Mouse (Mus musculus) erythroblast, embryonic 14.5 days (primary cell): ENCODE measurements around the gene Clps. TPM values are rescaled to one million over a fixed set of nuclear protein-coding genes. Genes with fewer than 3 reads are reported as not detected.

ENCODE experiments used
- H3K27me3 ChIP-seq: 2 replicates; pipeline ENCODE4 v1.6.1; 2012; ENCODE audit warnings: inconsistent platforms; ENCODE audit not compliant: control insufficient read depth
- H3K36me3 ChIP-seq: 2 replicates; pipeline ENCODE4 v1.6.1; 2012; ENCODE audit warnings: mild to moderate bottlenecking, inconsistent platforms; ENCODE audit not compliant: control insufficient read depth
- H3K4me1 ChIP-seq: 2 replicates; pipeline ENCODE4 v1.6.1; 2012; ENCODE audit warnings: inconsistent platforms; ENCODE audit not compliant: control insufficient read depth
- H3K4me3 ChIP-seq: replicated peaks from 2 replicates; pipeline ENCODE3; 2012; ENCODE audit warnings: moderate library complexity, mild to moderate bottlenecking, inconsistent platforms
- H3K9me3 ChIP-seq: 2 replicates; pipeline ENCODE4 v1.6.1; 2012; ENCODE audit warnings: low read length, inconsistent platforms, mixed read lengths; ENCODE audit not compliant: control insufficient read depth
- GATA1 ChIP-seq: IDR thresholded peaks from 2 replicates; pipeline ENCODE4 v1.6.1; 2012; ENCODE audit warnings: low read length, inconsistent platforms, mixed read lengths
- TAL1 ChIP-seq: IDR thresholded peaks from 3 replicates; pipeline ENCODE4 v1.6.1; 2012; ENCODE audit warnings: low read length, inconsistent platforms, mixed read lengths
- polyA plus RNA-seq: library from polyadenylated mRNA; stranded (reverse); fragments of >175 nt; gene quantifications from 2 replicates; pipeline ENCODE4 v1.2.3, GENCODE M21; 2012

Clps gene
- polyA plus RNA-seq, 1 experiment: not detected

DNA sequence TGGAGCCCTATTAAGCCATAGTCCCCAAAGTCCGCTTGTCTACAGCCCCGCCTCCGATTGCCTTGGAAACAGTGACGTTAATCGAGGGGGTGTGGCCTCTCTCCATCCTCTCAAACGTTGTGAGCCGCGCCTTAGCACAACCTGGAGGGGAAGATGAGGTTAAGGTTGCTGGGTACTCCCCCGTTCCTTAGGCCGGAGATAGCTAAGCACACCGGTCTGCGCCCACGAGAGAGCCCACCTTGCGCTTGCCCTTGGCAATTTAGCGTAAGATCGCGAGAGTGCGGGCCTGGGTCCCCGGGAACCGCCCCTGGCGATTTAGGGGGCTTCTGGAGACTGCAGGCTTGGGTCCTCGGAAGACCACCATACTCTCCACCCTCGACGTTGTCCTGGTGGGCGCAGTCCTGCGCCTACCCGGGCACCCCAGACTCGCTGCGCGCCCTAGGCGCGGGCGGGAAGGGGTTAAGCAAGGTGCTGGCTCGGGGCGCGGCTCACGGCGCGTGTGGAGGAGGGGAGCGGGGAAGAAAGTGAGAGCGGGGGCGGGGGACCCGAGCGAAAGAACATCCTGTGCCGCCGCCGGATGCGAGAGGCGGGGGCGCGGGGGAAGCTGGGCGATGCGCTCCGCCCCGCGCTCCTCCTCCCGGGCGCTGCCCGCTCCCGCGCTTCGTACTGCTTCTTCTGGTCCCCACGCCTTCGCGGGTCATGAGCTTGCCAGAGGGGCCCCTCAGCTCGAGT, 37.8 kb downstream of the Clps start:
- Histone ChIP-seq H3K36me3 (no peaks in the 10 kb centered on the region), H3K27me3 (peaks cover 54% of the 10 kb centered on the region), H3K4me3 (peak overlapping the region; percentile 40), H3K9me3 (no peaks in the 10 kb centered on the region), H3K4me1 (peaks cover 9% of the 10 kb centered on the region)
- TF ChIP-seq GATA1 (no peak), TAL1 (no peak)

DNA sequence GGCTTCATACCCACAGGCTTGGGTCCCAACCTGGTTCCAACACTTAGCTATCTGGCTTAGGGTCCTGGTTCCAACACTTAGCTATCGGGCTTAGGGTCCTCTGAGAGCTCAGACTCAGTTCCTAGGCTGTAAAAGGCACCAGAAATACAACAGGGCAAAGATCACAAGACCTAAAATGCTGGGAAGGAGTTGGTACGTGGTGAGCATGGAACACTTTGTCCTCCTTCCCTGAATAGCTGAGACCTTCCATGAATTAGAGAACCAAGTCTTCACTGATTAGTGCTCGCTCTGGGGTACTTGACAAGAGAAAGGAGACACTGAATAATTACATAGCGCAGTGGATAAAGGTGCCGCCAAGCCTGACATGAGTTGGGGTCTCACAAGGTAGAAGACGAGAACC, 38.6 kb downstream of the Clps start:
- Histone ChIP-seq H3K4me1 (peaks cover 9% of the 10 kb centered on the region), H3K4me3 (no peak overlapping the region), H3K9me3 (no peaks in the 10 kb centered on the region), H3K27me3 (peaks cover 62% of the 10 kb centered on the region), H3K36me3 (no peaks in the 10 kb centered on the region)
- no peak for TF ChIP-seq TAL1
- no peak for TF ChIP-seq GATA1

DNA sequence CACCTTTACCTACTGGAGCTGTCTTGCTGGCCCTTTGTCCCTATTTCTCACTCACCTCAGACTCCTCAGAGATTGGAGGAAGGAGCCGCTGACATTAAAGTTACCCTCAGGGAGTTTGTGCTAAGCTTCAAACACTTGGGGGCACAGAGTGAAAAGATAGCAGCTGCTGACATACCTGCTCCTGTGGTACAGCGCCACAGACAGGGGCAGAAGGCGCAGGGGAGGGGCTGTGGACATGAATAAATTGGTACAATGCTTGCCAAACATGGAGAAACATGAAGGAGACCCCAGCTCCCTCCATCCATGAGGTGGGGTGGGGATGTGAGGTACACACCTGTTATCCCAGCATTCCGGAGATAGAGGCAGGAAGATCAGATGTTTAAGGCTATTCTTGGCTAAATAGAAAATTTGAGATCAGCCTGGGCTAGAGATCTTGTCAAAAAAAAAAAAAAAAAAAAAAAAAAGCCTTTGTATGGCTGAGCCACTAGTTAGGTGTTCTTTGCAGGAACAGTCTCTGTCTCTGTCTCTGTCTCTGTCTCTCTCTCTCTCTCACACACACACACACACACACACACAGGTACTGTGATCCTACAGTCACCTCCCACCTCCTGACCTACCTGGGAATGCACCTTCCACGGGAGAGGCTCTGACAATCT, 39.4 kb downstream of the Clps start:
- Histone ChIP-seq H3K36me3 (no peaks in the 10 kb centered on the region), H3K4me1 (peaks cover 9% of the 10 kb centered on the region), H3K27me3 (peaks cover 67% of the 10 kb centered on the region), H3K4me3 (no peak overlapping the region), H3K9me3 (no peaks in the 10 kb centered on the region)
- no peak for TF ChIP-seq GATA1
- TF ChIP-seq TAL1: no peak

DNA sequence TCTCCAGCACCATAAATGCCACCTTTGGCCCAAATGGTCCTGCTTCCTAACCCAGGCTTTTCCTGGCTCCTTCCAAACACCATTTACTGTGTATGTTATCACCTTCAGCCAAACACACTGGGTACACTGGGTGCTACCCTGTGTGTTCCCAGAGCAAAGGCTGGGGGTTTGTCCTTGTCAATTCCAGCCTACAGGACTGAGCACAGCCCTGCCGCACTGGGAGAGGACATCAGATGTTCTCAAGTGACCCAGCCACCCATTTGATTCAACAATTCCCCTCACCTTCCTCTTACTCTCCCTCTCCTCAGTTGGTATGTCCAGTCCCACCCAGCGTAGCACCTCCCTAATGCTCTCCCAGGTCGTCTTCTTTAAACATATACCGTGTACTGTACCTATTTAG, 40.0 kb downstream of the Clps start:
- peaks cover 10% of the 10 kb centered on the region for H3K4me1 ChIP-seq
- H3K36me3 ChIP-seq: no peaks in the 10 kb centered on the region
- TF ChIP-seq TAL1 (no peak), GATA1 (no peak)
- H3K4me3 ChIP-seq: no peak overlapping the region
- H3K27me3 ChIP-seq: peaks cover 72% of the 10 kb centered on the region
- H3K9me3 ChIP-seq: no peaks in the 10 kb centered on the region

DNA sequence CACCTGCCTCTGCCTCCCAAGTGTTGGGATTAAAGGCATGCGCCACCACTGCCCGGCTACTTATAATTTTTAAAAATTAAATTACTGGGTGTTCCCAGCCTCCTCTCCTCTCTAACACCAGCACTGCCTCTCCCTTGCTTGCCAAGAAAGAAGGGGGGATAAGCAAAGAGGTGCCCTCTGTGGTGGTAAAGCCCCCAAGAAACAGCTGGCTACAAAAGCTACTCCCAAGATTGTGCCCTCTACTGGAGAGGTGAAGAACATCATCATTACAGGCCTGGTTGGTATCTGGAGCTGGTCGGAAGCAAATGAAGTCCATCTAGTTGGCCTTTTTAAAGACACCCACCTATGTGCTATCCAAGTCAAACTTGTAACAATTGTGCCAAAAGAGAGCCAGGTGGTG, 40.7 kb downstream of the Clps start:
- H3K36me3 ChIP-seq: no peaks in the 10 kb centered on the region
- TF ChIP-seq GATA1 (no peak), TAL1 (no peak)
- peaks cover 73% of the 10 kb centered on the region for H3K27me3 ChIP-seq
- H3K4me1 ChIP-seq: peaks cover 10% of the 10 kb centered on the region
- no peak overlapping the region for H3K4me3 ChIP-seq
- no peaks in the 10 kb centered on the region for H3K9me3 ChIP-seq

DNA sequence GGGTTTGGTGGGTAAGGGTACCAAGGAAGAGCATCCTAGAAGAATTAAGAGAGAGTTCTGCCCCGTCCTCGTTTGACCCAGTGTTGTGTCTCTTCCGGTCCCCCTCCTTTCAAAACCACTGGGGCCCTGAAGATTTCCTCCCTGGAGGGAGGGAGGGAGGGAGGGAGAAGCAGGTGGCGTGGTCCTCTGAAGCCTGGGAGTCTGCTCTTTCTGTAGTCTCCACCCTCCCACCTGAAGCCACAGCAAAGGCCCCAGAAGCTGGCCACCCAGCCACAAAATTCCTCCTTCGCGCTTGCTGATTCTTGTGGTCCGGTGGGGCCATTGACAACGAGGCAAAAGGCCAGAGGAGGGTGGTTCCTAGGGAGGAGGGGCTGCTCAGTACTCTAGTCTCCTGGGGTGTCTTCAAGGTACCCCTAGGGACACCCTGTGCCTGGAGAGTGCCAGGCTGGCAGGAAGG, 41.9 kb downstream of the Clps start:
- peaks cover 62% of the 10 kb centered on the region for H3K27me3 ChIP-seq
- H3K4me3 ChIP-seq: no peak overlapping the region
- H3K4me1 ChIP-seq: peaks cover 10% of the 10 kb centered on the region
- H3K36me3 ChIP-seq: no peaks in the 10 kb centered on the region
- no peaks in the 10 kb centered on the region for H3K9me3 ChIP-seq
- TF ChIP-seq TAL1: no peak
- no peak for TF ChIP-seq GATA1

DNA sequence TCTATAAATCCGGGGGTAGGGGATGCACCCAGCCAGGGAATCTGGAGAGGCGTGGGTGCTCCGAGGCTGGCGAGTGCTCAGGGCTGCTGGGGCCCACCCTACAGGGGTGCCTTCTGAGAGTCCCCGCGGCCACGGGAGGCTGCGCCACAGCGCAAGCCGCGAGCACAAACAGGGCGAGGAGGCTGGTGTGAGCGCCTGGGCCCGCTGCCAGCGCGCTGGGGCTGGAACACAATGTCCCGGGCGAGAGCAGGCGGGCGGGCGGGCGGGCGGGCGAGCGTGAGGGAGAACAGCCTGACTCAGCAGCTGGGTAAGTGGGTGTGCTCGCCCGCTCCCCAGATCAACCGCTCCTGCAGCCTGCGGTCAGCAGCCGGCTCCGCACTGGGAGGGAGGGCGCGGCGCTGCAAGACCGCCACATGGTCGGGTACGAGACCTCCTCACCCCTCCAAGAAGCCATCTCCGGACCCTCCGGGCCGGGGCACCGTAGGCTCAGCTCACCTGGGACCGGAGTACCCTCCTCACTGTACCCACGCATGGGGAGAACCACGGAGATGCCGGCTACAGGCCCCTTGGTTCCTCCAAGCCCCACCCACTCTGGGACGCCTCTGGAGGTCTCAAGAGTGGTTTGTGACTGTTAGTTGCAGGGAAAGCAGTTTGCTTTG, 42.5 kb downstream of the Clps start:
- H3K4me1 ChIP-seq: peaks cover 9% of the 10 kb centered on the region
- peaks cover 56% of the 10 kb centered on the region for H3K27me3 ChIP-seq
- no peaks in the 10 kb centered on the region for H3K9me3 ChIP-seq
- TF ChIP-seq GATA1: no peak
- no peak for TF ChIP-seq TAL1
- H3K36me3 ChIP-seq: no peaks in the 10 kb centered on the region
- no peak overlapping the region for H3K4me3 ChIP-seq

DNA sequence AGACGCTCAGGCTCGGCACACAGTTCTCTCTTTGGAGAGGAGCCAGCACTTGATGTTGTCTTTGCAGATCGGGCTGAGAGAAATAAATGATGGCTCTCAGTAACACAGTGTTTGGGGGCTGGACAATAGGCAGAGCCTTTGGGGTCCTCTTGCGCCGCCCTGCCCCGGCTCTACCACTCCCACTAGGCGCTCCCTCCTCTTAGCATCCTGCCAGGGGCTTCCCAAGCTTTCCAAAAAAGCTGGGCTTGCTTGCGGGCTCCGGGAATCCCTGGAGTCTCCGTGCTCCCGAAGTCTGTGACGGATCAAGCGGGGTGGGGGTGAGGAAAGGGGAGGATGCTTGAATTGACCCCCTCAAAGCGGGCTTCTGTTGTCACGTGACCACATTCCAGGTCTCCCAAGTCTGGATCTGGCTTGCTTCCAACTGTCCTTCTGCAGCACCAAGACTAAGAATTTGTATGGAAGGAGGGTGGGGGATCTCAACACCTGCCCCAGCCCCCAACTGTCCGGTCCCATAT, 43.1 kb downstream of the Clps start, which contains the start of gene Fkbp5:
Fkbp5 (minus strand) TSS at position 87 of the 515 bp plus-strand sequence.
- TF ChIP-seq GATA1 (no peak), TAL1 (no peak)
- Histone ChIP-seq H3K27me3 (peaks cover 50% of the 10 kb centered on the region), H3K4me3 (no peak within 1 kb of the TSS), H3K4me1 (peaks cover 3% of the 10 kb centered on the region), H3K36me3 (no peaks in the 10 kb centered on the region), H3K9me3 (no peaks in the 10 kb centered on the region)

DNA sequence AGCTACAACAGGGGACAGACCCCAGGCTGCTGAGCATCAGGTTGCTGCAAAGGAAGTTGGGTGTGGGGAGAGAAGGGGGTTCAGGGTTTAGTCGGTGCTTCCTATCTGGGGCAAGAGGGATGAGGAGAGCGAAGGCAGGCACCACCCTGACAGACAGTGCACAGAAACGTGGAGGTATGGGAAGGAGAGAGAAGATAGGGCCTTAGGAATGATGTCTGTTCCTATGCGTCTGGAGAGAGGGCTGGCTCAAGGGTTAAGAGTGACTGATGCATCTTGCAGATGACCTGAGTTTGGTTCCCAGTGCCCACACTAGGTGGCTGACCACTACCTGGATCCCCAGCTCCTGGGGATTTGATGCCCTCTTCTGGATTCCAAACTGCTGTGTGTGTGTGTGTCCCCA, 43.7 kb downstream of the Clps start:
- Histone ChIP-seq H3K4me1 (peaks cover 4% of the 10 kb centered on the region; the same call in 1 of the 2 replicates), H3K27me3 (peaks cover 48% of the 10 kb centered on the region)

More for the DNA sequence above, 43.7 kb downstream of the Clps start:
- Histone ChIP-seq H3K4me3 (no peak overlapping the region), H3K36me3 (no peaks in the 10 kb centered on the region), H3K9me3 (no peaks in the 10 kb centered on the region)
- TF ChIP-seq GATA1: no peak
- no peak for TF ChIP-seq TAL1
